Mouse (Mus musculus) heart, embryonic 11.5 days (tissue): ENCODE results near the gene P3h3. TPM values are rescaled to one million over a fixed set of nuclear protein-coding genes. Genes with fewer than 3 reads are reported as not detected.

Source experiments
- ATAC-seq: fragments of 200-750 bp; cut with Nextera tagmentation; replicated peaks from 2 replicates; pipeline ENCODE4 v1.8.0; 2017; ENCODE audit warnings: moderate library complexity; ENCODE audit not compliant: insufficient number of reproducible peaks, low FRiP score, low TSS enrichment
- H3K27ac ChIP-seq: fragments of 300-500 bp; sonication (generic); 2 replicates; pipeline ENCODE4 v1.5.1; 2014; ENCODE audit warnings: mild to moderate bottlenecking, low read depth, low read length
- H3K27me3 ChIP-seq: fragments of 300-500 bp; sonication (generic); 2 replicates; pipeline ENCODE4 v1.6.1; 2014; ENCODE audit warnings: mild to moderate bottlenecking, low read length, mixed read lengths; ENCODE audit not compliant: control insufficient read depth, insufficient read depth
- H3K36me3 ChIP-seq: fragments of 300-500 bp; sonication (generic); 2 replicates; pipeline ENCODE4 v1.6.1; 2014; ENCODE audit warnings: mild to moderate bottlenecking, low read length, moderate library complexity, mixed read lengths; ENCODE audit not compliant: control insufficient read depth, insufficient read depth
- H3K4me1 ChIP-seq: fragments of 300-500 bp; sonication (generic); 2 replicates; pipeline ENCODE4 v1.6.1; 2014; ENCODE audit warnings: low read length; ENCODE audit not compliant: control insufficient read depth, insufficient read depth
- H3K4me2 ChIP-seq: fragments of 300-500 bp; sonication (generic); 2 replicates; pipeline ENCODE4 v1.6.1; 2014; ENCODE audit warnings: mild to moderate bottlenecking, moderate library complexity
- H3K4me3 ChIP-seq: fragments of 300-500 bp; sonication (generic); 2 replicates; pipeline ENCODE4 v1.5.1; 2014; ENCODE audit warnings: low read depth, low read length
- H3K9ac ChIP-seq: fragments of 300-500 bp; sonication (generic); 2 replicates; pipeline ENCODE4 v1.6.1; 2014; ENCODE audit warnings: mild to moderate bottlenecking, low read depth, low read length, moderate library complexity
- H3K9me3 ChIP-seq: fragments of 300-500 bp; sonication (generic); replicated peaks from 2 replicates; pipeline ENCODE4 v1.6.1; 2016; ENCODE audit warnings: low read length; ENCODE audit not compliant: control insufficient read depth
- WGBS: fragments of 180-500 bp; shearing (Covaris S2); extraction: QIAGEN DNeasy Blood & Tissue Kit; methylation state at CpG from one replicate; pipeline ENCODE4 v1.1.7; 2014; ENCODE audit not compliant: insufficient replicate concordance; 5-methylcytosine and 5-hydroxymethylcytosine counted together
- polyA plus RNA-seq: library from polyadenylated mRNA; unstranded; fragments of >200 nt; fragmentation: Nextera tagmentation; extraction: Ambion mirVana; gene quantifications from 2 replicates; pipeline ENCODE4 v1.2.1, GENCODE M21; 2014

The P3h3 gene
- polyA plus RNA-seq, 1 experiment from 2014 or later, result 13.8 TPM

- no peaks in the 10 kb centered on the region for H3K27me3 ChIP-seq
- peaks cover 12% of the 10 kb centered on the region for H3K4me1 ChIP-seq
- under 1% methylated on average over 38 of the region's 38 CpGs for WGBS
- peak overlapping the region; percentile 78 for H3K9ac ChIP-seq
- H3K4me3 ChIP-seq, result peak overlapping the region; percentile 60
- peak overlapping the region; percentile 92 for H3K27ac ChIP-seq
- H3K9me3 ChIP-seq, result no peaks in the 10 kb centered on the region
- peak overlapping the region; percentile 68 for H3K4me2 ChIP-seq
- peak; percentile 87 for ATAC-seq
- H3K36me3 ChIP-seq, result peaks cover 12% of the 10 kb centered on the region; the same call in 1 of the 2 replicates
Observed at GRCm38 (mm10) chr6:124829799-124830700, 27.5 kb downstream of the P3h3 start.

GRCm38 (mm10) chr6:124828868-124829798 lies 28.4 kb downstream of the P3h3 start, which contains the start of the genes Usp5 and Cdca3:
Gene Usp5 (minus strand): TSS chr6:124829484.
Gene Cdca3 (plus strand): TSS chr6:124829547.
- under 1% methylated on average over 55 of the region's 55 CpGs for WGBS
- H3K36me3 ChIP-seq, result peaks cover 19% of the 10 kb centered on the region

GRCm38 (mm10) chr6:124828101-124828592 lies 29.4 kb downstream of the P3h3 start:
- WGBS, result 26% methylated on average over 10 of the region's 10 CpGs
- Histone ChIP-seq H3K27me3 (no peaks in the 10 kb centered on the region), H3K4me1 (peaks cover 7% of the 10 kb centered on the region; the same call in 1 of the 2 replicates), H3K27ac (peak overlapping the region; percentile 62), H3K9ac (peak overlapping the region; percentile 78), H3K9me3 (no peaks in the 10 kb centered on the region), H3K4me2 (peak overlapping the region; percentile 93), H3K4me3 (peak overlapping the region; percentile 60), H3K36me3 (peaks cover 28% of the 10 kb centered on the region)
- no peak for ATAC-seq

More at GRCm38 (mm10) chr6:124828868-124829798, 28.4 kb downstream of the P3h3 start, which contains the start of the genes Usp5 and Cdca3:
- H3K9ac ChIP-seq, result peak within 1 kb of the TSS; percentile 78
- H3K4me3 ChIP-seq, result peak within 1 kb of the TSS; percentile 60
- no peaks in the 10 kb centered on the region for H3K27me3 ChIP-seq
- H3K4me2 ChIP-seq, result peak within 1 kb of the TSS; percentile 93
- ATAC-seq, result peak; percentile 93
- H3K9me3 ChIP-seq, result no peaks in the 10 kb centered on the region
- H3K27ac ChIP-seq, result peak within 1 kb of the TSS; percentile 92
- peaks cover 9% of the 10 kb centered on the region; the same call in 1 of the 2 replicates for H3K4me1 ChIP-seq

GRCm38 (mm10) chr6:124822049-124822448 lies 35.5 kb downstream of the P3h3 start:
- no peak overlapping the region for H3K9ac ChIP-seq

GRCm38 (mm10) chr6:124820891-124821290 lies 36.7 kb downstream of the P3h3 start:
- no peak overlapping the region for H3K9ac ChIP-seq
- 90% methylated on average over 5 of the region's 5 CpGs for WGBS
- H3K4me2 ChIP-seq, result no peak overlapping the region
- H3K4me3 ChIP-seq, result no peak overlapping the region
- H3K27ac ChIP-seq, result no peak overlapping the region
- ATAC-seq, result no peak
- no peaks in the 10 kb centered on the region for H3K9me3 ChIP-seq
- no peaks in the 10 kb centered on the region for H3K27me3 ChIP-seq
- H3K4me1 ChIP-seq, result no peaks in the 10 kb centered on the region
- H3K36me3 ChIP-seq, result peaks cover 67% of the 10 kb centered on the region

More at GRCm38 (mm10) chr6:124822049-124822448, 35.5 kb downstream of the P3h3 start:
- H3K27me3 ChIP-seq, result no peaks in the 10 kb centered on the region
- H3K4me1 ChIP-seq, result no peaks in the 10 kb centered on the region
- no peak overlapping the region for H3K4me2 ChIP-seq
- 82% methylated on average over 4 of the region's 4 CpGs for WGBS
- peaks cover 63% of the 10 kb centered on the region for H3K36me3 ChIP-seq
- no peak for ATAC-seq
- no peak overlapping the region for H3K27ac ChIP-seq
- no peak overlapping the region for H3K4me3 ChIP-seq
- H3K9me3 ChIP-seq, result no peaks in the 10 kb centered on the region

- H3K27ac ChIP-seq, result no peak overlapping the region
- WGBS, result 87% methylated on average over 8 of the region's 8 CpGs
- peaks cover 8% of the 10 kb centered on the region for H3K4me1 ChIP-seq
- H3K9me3 ChIP-seq, result no peaks in the 10 kb centered on the region
- H3K4me3 ChIP-seq, result no peak overlapping the region
- ATAC-seq, result no peak
- H3K27me3 ChIP-seq, result no peaks in the 10 kb centered on the region
- no peak overlapping the region for H3K9ac ChIP-seq
- H3K4me2 ChIP-seq, result no peak overlapping the region
- peaks cover 53% of the 10 kb centered on the region for H3K36me3 ChIP-seq
Observed at GRCm38 (mm10) chr6:124817971-124818370, 39.6 kb downstream of the P3h3 start.

GRCm38 (mm10) chr6:124817563-124817962 lies 40.0 kb downstream of the P3h3 start:
- peaks cover 12% of the 10 kb centered on the region for H3K4me1 ChIP-seq
- H3K9me3 ChIP-seq, result no peaks in the 10 kb centered on the region
- H3K4me3 ChIP-seq, result no peak overlapping the region
- no peak for ATAC-seq
- H3K27me3 ChIP-seq, result no peaks in the 10 kb centered on the region
- peaks cover 53% of the 10 kb centered on the region for H3K36me3 ChIP-seq
- H3K9ac ChIP-seq, result no peak overlapping the region
- H3K4me2 ChIP-seq, result no peak overlapping the region
- 95% methylated on average over 8 of the region's 8 CpGs for WGBS
- no peak overlapping the region for H3K27ac ChIP-seq

- Histone ChIP-seq H3K27me3 (no peaks in the 10 kb centered on the region), H3K4me1 (peaks cover 17% of the 10 kb centered on the region), H3K9me3 (no peaks in the 10 kb centered on the region), H3K36me3 (peaks cover 54% of the 10 kb centered on the region), H3K9ac (no peak overlapping the region), H3K4me2 (no peak overlapping the region), H3K4me3 (no peak overlapping the region), H3K27ac (no peak overlapping the region)
- no peak for ATAC-seq
- WGBS, result 95% methylated on average over 11 of the region's 11 CpGs
Observed at GRCm38 (mm10) chr6:124817125-124817524, 40.4 kb downstream of the P3h3 start.
